Mouse (Mus musculus): ENCODE data around the gene Hist3h2a. TPM values are rescaled to one million over a fixed set of nuclear protein-coding genes. Genes with fewer than 3 reads are reported as not detected.

Gene Hist3h2a
- polyA plus RNA-seq, 1 experiment from 2014 or later = 14.3 TPM

DNA sequence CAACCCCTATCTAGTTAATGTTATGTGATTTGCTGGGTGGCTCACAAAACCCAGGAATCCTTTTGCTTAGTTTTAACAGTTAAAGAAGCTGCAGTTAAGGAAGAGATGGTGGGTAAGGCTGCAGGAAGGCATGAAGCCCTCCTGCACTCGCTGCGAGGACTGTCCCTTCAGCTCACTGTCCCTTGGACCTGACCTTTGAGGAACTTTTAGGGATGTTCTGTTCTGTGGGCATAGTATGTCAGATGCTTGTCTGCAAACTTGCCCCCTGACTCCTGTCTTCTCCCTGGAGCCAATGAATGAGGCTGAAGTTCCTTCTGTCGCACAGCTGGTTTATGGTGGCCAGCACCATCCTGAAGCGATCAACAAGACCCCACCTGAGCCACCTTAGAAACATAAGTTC is 34.7 kb downstream of the Hist3h2a start:
- Histone ChIP-seq H3K36me3 (replicated peaks; ENCODE audit: insufficient read depth, low read length) (peaks cover 69% of the 10 kb centered on the region), H3K9ac (replicated peaks) (no peak overlapping the region), H3K4me3 (ENCODE audit: low read depth, low read length) (no peak overlapping the region), H3K27ac (ENCODE audit: low read depth) (no peak overlapping the region), H3K27me3 (ENCODE audit: insufficient read depth, low read length) (0 out of 2 replicates have a peak, but pooled peaks cover 2% of the 10 kb centered on the region), H3K4me2 (ENCODE audit: low read depth, low read length) (no peak overlapping the region), H3K9me3 (ENCODE audit: low read length) (no peaks in the 10 kb centered on the region), H3K4me1 (ENCODE audit: insufficient read depth) (peaks cover 1% of the 10 kb centered on the region)
- ATAC-seq (no peak), DNase-seq (no peak)
- TF ChIP-seq CTCF (IDR thresholded peaks at IDR 0.05; ENCODE audit: low read depth) = no peak
- no peak for TF ChIP-seq EP300 (IDR thresholded peaks at IDR 0.05; ENCODE audit: low read depth)
- WGBS (ENCODE audit: insufficient replicate concordance) = 92% methylated on average over 4 of the region's 4 CpGs

DNA sequence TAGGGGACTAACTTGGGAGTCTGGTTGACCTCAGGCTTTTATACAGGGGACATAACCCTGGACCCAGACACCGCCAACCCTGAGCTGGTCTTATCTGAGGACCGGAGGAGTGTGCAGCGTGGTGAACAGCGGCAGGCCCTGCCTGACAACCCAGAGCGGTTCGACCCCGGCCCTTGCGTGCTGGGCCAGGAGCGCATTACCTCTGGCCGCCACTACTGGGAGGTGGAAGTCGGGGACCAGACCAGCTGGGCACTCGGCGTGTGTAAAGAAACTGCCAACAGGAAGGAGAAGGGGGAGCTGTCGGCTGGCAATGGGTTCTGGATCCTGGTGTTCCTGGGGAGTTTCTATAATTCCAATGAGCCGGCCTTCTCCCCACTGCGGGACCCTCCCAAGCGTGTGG is 35.7 kb downstream of the Hist3h2a start:
- ATAC-seq (no peak), DNase-seq (no peak)
- Histone ChIP-seq H3K4me1 (ENCODE audit: insufficient read depth) (peaks cover 10% of the 10 kb centered on the region), H3K4me3 (ENCODE audit: low read depth, low read length) (no peak overlapping the region), H3K27me3 (ENCODE audit: insufficient read depth, low read length) (peaks cover 2% of the 10 kb centered on the region; the same call in 1 of the 2 replicates), H3K27ac (ENCODE audit: low read depth) (no peak overlapping the region), H3K4me2 (ENCODE audit: low read depth, low read length) (no peak overlapping the region), H3K36me3 (replicated peaks; ENCODE audit: insufficient read depth, low read length) (peaks cover 59% of the 10 kb centered on the region), H3K9ac (replicated peaks) (no peak overlapping the region), H3K9me3 (ENCODE audit: low read length) (no peaks in the 10 kb centered on the region)
- no peak for TF ChIP-seq EP300 (IDR thresholded peaks at IDR 0.05; ENCODE audit: low read depth)
- TF ChIP-seq CTCF (IDR thresholded peaks at IDR 0.05; ENCODE audit: low read depth) = no peak
- WGBS (ENCODE audit: insufficient replicate concordance) = 79% methylated on average over 17 of the region's 17 CpGs

DNA sequence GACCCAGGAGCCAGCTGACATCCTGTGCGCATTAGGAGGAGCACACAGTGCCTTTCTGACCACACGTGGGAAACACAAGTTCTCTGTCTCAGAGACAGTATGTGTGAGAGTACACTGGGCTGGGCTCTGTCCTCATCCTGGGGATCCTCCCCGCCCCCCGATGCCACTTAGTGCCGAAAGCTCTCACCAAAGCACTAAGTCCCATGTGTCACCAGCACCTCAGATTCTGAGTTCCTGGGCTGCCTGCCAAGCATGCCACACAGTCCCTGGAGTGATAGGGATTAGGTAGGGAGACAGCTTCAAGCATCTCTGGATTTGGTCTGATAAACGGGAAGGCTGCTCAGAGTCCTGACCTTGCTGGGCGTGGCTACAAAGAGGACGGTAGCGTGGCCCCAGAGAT is 36.3 kb downstream of the Hist3h2a start:
- DNase-seq (no peak), ATAC-seq (no peak)
- H3K4me2 ChIP-seq (ENCODE audit: low read depth, low read length) = no peak overlapping the region
- no peaks in the 10 kb centered on the region for H3K9me3 ChIP-seq (ENCODE audit: low read length)
- TF ChIP-seq EP300 (IDR thresholded peaks at IDR 0.05; ENCODE audit: low read depth) (no peak), CTCF (IDR thresholded peaks at IDR 0.05; ENCODE audit: low read depth) (no peak)
- H3K27ac ChIP-seq (ENCODE audit: low read depth) = no peak overlapping the region
- H3K4me1 ChIP-seq (ENCODE audit: insufficient read depth) = peaks cover 16% of the 10 kb centered on the region
- 64% methylated on average over 9 of the region's 9 CpGs for WGBS (ENCODE audit: insufficient replicate concordance)
- peaks cover 2% of the 10 kb centered on the region; the same call in 1 of the 2 replicates for H3K27me3 ChIP-seq (ENCODE audit: insufficient read depth, low read length)
- no peak overlapping the region for H3K4me3 ChIP-seq (ENCODE audit: low read depth, low read length)
- H3K36me3 ChIP-seq (replicated peaks; ENCODE audit: insufficient read depth, low read length) = peaks cover 53% of the 10 kb centered on the region
- no peak overlapping the region; the same call in 1 of the 2 replicates for H3K9ac ChIP-seq (replicated peaks)

DNA sequence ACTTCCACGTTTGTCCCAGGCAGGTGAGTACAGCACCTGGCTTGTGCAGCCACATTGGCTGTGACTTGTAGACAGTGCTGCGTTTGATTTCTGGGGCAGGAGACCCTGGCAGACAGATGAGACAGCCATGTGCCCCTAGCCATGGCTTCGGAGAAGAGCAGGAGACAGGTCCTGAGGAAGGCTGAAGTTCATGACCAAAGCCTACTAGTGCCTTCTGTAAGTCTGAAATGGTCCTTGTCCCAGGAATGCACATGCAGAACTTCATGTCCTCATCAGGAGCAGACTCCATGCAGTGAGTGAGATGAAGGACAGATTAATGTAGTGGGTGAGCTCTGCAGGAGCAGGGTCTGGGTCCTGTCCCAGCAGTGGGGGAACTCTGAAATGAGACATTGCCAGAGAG is 37.4 kb downstream of the Hist3h2a start:
- Histone ChIP-seq H3K27me3 (ENCODE audit: insufficient read depth, low read length) (peaks cover 2% of the 10 kb centered on the region; the same call in 1 of the 2 replicates), H3K27ac (ENCODE audit: low read depth) (no peak overlapping the region), H3K9ac (replicated peaks) (no peak overlapping the region), H3K4me2 (ENCODE audit: low read depth, low read length) (no peak overlapping the region), H3K36me3 (replicated peaks; ENCODE audit: insufficient read depth, low read length) (peaks cover 42% of the 10 kb centered on the region), H3K4me3 (ENCODE audit: low read depth, low read length) (no peak overlapping the region), H3K4me1 (ENCODE audit: insufficient read depth) (peaks cover 19% of the 10 kb centered on the region), H3K9me3 (ENCODE audit: low read length) (no peaks in the 10 kb centered on the region)
- ATAC-seq (no peak), DNase-seq (no peak)
- TF ChIP-seq CTCF (IDR thresholded peaks at IDR 0.05; ENCODE audit: low read depth) = no peak
- WGBS (ENCODE audit: insufficient replicate concordance) = 70% methylated on average over 3 of the region's 3 CpGs

DNA sequence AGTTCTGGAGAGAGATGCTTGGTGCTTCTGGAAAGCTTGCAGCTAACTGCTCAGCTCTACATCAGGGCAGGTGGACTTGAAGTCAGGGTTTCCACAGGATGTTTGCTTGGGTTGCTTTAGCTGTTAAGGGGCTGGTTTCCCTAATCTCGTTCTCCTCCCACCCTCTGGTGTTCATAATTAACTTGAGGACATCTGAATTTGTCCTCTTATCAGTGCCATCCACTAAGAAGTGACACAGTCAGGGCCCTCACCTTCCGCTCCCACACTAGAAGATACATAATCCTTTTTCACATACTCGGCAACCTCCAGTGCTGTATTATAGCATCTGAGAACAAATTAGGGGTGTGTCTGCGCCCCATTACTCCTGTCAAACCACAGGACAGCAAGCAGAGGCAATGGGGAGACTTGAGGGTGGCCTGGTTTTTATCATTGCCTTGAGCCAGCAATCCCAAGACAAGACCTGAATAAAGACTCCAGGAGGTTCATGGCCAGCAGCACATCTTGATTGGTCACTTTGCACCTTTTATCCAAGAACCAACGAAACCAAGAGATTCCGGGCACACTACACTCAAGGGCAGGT is 38.7 kb downstream of the Hist3h2a start:
- Histone ChIP-seq H3K9me3 (ENCODE audit: low read length) (no peaks in the 10 kb centered on the region), H3K27ac (ENCODE audit: low read depth) (no peak overlapping the region), H3K27me3 (ENCODE audit: insufficient read depth, low read length) (peaks cover 2% of the 10 kb centered on the region; the same call in 1 of the 2 replicates), H3K4me1 (ENCODE audit: insufficient read depth) (peaks cover 19% of the 10 kb centered on the region), H3K9ac (replicated peaks) (no peak overlapping the region), H3K4me3 (ENCODE audit: low read depth, low read length) (no peak overlapping the region), H3K36me3 (replicated peaks; ENCODE audit: insufficient read depth, low read length) (peaks cover 30% of the 10 kb centered on the region), H3K4me2 (ENCODE audit: low read depth, low read length) (no peak overlapping the region)
- TF ChIP-seq EP300 (IDR thresholded peaks at IDR 0.05; ENCODE audit: low read depth) (no peak), CTCF (IDR thresholded peaks at IDR 0.05; ENCODE audit: low read depth) (no peak)
- ATAC-seq (no peak), DNase-seq (no peak)
- 53% methylated on average over 6 of the region's 6 CpGs for WGBS (ENCODE audit: insufficient replicate concordance)

GRCm38 (mm10) chr11:58994337-58994826 is 39.9 kb downstream of the Hist3h2a start:
- peak overlapping the region; percentile 41; the same call in 1 of the 2 replicates for H3K9ac ChIP-seq (replicated peaks)
- H3K27me3 ChIP-seq (ENCODE audit: insufficient read depth, low read length) = peaks cover 2% of the 10 kb centered on the region; the same call in 1 of the 2 replicates
- 2% methylated on average over 35 of the region's 35 CpGs for WGBS (ENCODE audit: insufficient replicate concordance)

More at GRCm38 (mm10) chr11:58994337-58994826, 39.9 kb downstream of the Hist3h2a start:
- Histone ChIP-seq H3K36me3 (replicated peaks; ENCODE audit: insufficient read depth, low read length) (peaks cover 18% of the 10 kb centered on the region), H3K27ac (ENCODE audit: low read depth) (no peak overlapping the region), H3K9me3 (ENCODE audit: low read length) (no peaks in the 10 kb centered on the region), H3K4me2 (ENCODE audit: low read depth, low read length) (peak overlapping the region; percentile 66), H3K4me3 (ENCODE audit: low read depth, low read length) (peak overlapping the region; percentile 40), H3K4me1 (ENCODE audit: insufficient read depth) (peaks cover 19% of the 10 kb centered on the region)
- ATAC-seq (peak; percentile 59), DNase-seq (peak; percentile 76)
- TF ChIP-seq CTCF (IDR thresholded peaks at IDR 0.05; ENCODE audit: low read depth) = peak; percentile 38
- no peak for TF ChIP-seq EP300 (IDR thresholded peaks at IDR 0.05; ENCODE audit: low read depth)

Data from liver, postnatal 0 days (tissue).